ENCODE assay signal across 20 mouse cellular contexts in genomic region chr15:5348881-5349280, GRCm38 (mm10).
DNase-seq lines count a peak whose midpoint lies in the region; ATAC-seq and TF ChIP-seq lines count a peak whose summit lies in the region.
"Had no signal": no experiment of that assay in that cellular context is flagged by ENCODE, and none has a peak within 500 bp of the region (broad histone marks: within the 10 kb centered on the region; RNA-seq: fewer than 3 reads in every experiment).

No protein-coding gene starts in this region.

- H3K27ac ChIP-seq in bone marrow macrophage, adult 2 months (ENCODE audit: insufficient read depth, low read depth, low read length): peak overlapping the region; percentile 74
- peak overlapping the region; percentile 28 for H3K27ac ChIP-seq in macrophage
- H3K27ac ChIP-seq in hindbrain, embryonic 11.5 days (ENCODE audit: low read depth, low read length): no peak overlapping the region
- no peak overlapping the region for H3K27ac ChIP-seq in forebrain, embryonic 12.5 days
- H3K27ac ChIP-seq: embryonic facial prominence, embryonic 10.5 days; embryonic facial prominence, embryonic 12.5 days had no signal

- H3K4me1 ChIP-seq in bone marrow macrophage, adult 2 months (ENCODE audit: control insufficient read depth, insufficient read depth, low read length): peaks cover 28% of the 10 kb centered on the region
- no peaks in the 10 kb centered on the region for H3K4me1 ChIP-seq in hindbrain, embryonic 11.5 days (replicated peaks; ENCODE audit: control insufficient read depth, insufficient read depth, low read length)
- no peaks in the 10 kb centered on the region for H3K4me1 ChIP-seq in forebrain, embryonic 12.5 days
- H3K4me1 ChIP-seq: embryonic facial prominence, embryonic 10.5 days; embryonic facial prominence, embryonic 12.5 days had no signal

- no peak for TF ChIP-seq POLR2A in bone marrow macrophage, adult 2 months (IDR thresholded peaks at IDR 0.05; ENCODE audit: borderline replicate concordance, low read depth, low read length)

- TF ChIP-seq CTCF in bone marrow macrophage, adult 2 months (IDR thresholded peaks at IDR 0.05; ENCODE audit: low read depth, low read length): no peak

- no peak for DNase-seq in hindbrain, embryonic 11.5 days (ENCODE audit: low spot score)
- DNase-seq in adrenal gland, adult 2 months: no peak
- DNase-seq in cerebellum, adult 9-11 months: no peak
- DNase-seq: adrenal gland, adult 8-10 months; adrenal gland, postnatal 14 days; adrenal gland, postnatal 36 days; cerebellum, adult 11 months; cerebellum, adult 2 months; cerebellum, adult 9-10 months; cerebellum, postnatal 14 days; cerebellum, postnatal 36 days had no signal

- H3K79me2 ChIP-seq in macrophage (ENCODE audit: inconsistent target): no peaks in the 10 kb centered on the region

- 12% methylated on average over 4 of the region's 4 CpGs for WGBS in macrophage (ENCODE audit: missing documents)
- WGBS in hindbrain, embryonic 11.5 days: 88% methylated on average over 4 of the region's 4 CpGs
- 92% methylated on average over 4 of the region's 4 CpGs for WGBS in forebrain, embryonic 12.5 days

- no peaks in the 10 kb centered on the region for H3K9me3 ChIP-seq in hindbrain, embryonic 11.5 days (ENCODE audit: control insufficient read depth, low read length)
- no peaks in the 10 kb centered on the region for H3K9me3 ChIP-seq in forebrain, embryonic 12.5 days
- H3K9me3 ChIP-seq: embryonic facial prominence, embryonic 10.5 days; embryonic facial prominence, embryonic 12.5 days had no signal

- no peak overlapping the region for H3K4me2 ChIP-seq in hindbrain, embryonic 11.5 days (replicated peaks; ENCODE audit: low read depth, low read length)
- H3K4me2 ChIP-seq in forebrain, embryonic 12.5 days: no peak overlapping the region
- H3K4me2 ChIP-seq: embryonic facial prominence, embryonic 12.5 days had no signal

- H3K9ac ChIP-seq in hindbrain, embryonic 11.5 days (ENCODE audit: low read depth, low read length): no peak overlapping the region
- no peak overlapping the region for H3K9ac ChIP-seq in forebrain, embryonic 12.5 days
- H3K9ac ChIP-seq: embryonic facial prominence, embryonic 12.5 days had no signal

- peak; percentile 36; the same call in 1 of the 2 replicates for ATAC-seq in common myeloid progenitor, adult 5-6 weeks (replicated peaks; ENCODE audit: low read depth, poor library complexity, severe bottlenecking)
- ATAC-seq in megakaryocyte progenitor cell, adult 5-6 weeks (replicated peaks; ENCODE audit: poor library complexity): peak; percentile 73
- no peak for ATAC-seq in hindbrain, embryonic 11.5 days (ENCODE audit: low FRiP score)
- ATAC-seq in forebrain, embryonic 12.5 days (ENCODE audit: low FRiP score): no peak
- ATAC-seq: forebrain, embryonic 14.5 days; forebrain, embryonic 16.5 days had no signal

- no peaks in the 10 kb centered on the region for H3K27me3 ChIP-seq in hindbrain, embryonic 11.5 days (ENCODE audit: control insufficient read depth, insufficient read depth, low read length)
- no peaks in the 10 kb centered on the region for H3K27me3 ChIP-seq in forebrain, embryonic 12.5 days
- H3K27me3 ChIP-seq: embryonic facial prominence, embryonic 12.5 days had no signal

- H3K4me3 ChIP-seq in bone marrow macrophage, adult 2 months (ENCODE audit: insufficient read depth, low read length): no peak overlapping the region
- H3K4me3 ChIP-seq in macrophage (ENCODE audit: inconsistent target): no peak overlapping the region
- no peak overlapping the region for H3K4me3 ChIP-seq in hindbrain, embryonic 11.5 days (ENCODE audit: low read depth, low read length)
- no peak overlapping the region for H3K4me3 ChIP-seq in forebrain, embryonic 12.5 days (replicated peaks)
- H3K4me3 ChIP-seq: embryonic facial prominence, embryonic 10.5 days; embryonic facial prominence, embryonic 12.5 days had no signal

- no peaks in the 10 kb centered on the region for H3K36me3 ChIP-seq in macrophage (ENCODE audit: inconsistent target)
- H3K36me3 ChIP-seq in hindbrain, embryonic 11.5 days (ENCODE audit: control insufficient read depth, insufficient read depth, low read length): no peaks in the 10 kb centered on the region
- no peaks in the 10 kb centered on the region for H3K36me3 ChIP-seq in forebrain, embryonic 12.5 days (replicated peaks)
- H3K36me3 ChIP-seq: embryonic facial prominence, embryonic 10.5 days; embryonic facial prominence, embryonic 12.5 days had no signal

Comparison
In these comparisons a context has a peak if more than half of its experiments do, and no peak if none do; other contexts are left out.
1. H3K27ac ChIP-seq: peak in bone marrow macrophage, adult 2 months (single experiment) and macrophage (single experiment); none in hindbrain, embryonic 11.5 days (single experiment) and forebrain, embryonic 12.5 days (single experiment).
2. ATAC-seq: peak in common myeloid progenitor, adult 5-6 weeks (single experiment) and megakaryocyte progenitor cell, adult 5-6 weeks (single experiment); none in hindbrain, embryonic 11.5 days (single experiment) and forebrain, embryonic 12.5 days (single experiment).